Mouse (Mus musculus) activated CD4-positive, CD25-positive, alpha-beta regulatory T cell, adult 4 months (primary cell): ENCODE measurements around the gene Tanc1. TPM values are rescaled to one million over a fixed set of nuclear protein-coding genes. Genes with fewer than 3 reads are reported as not detected.
"Not testable (repeated sequence)": the region's sequence is repeated elsewhere in the genome, so short reads cannot be mapped to it uniquely, and the experiment has no call there.

ENCODE experiments used
- ATAC-seq: one replicate; pipeline ENCODE4 v1.8.0; 2017
- polyA plus RNA-seq, 2 experiments: library from polyadenylated mRNA; unstranded; fragments of 100-300 nt; shearing (Covaris generic); gene quantifications; one replicate each; pipeline ENCODE4 v1.2.1; 2017

Gene Tanc1
- 1 to 10 TPM; 7.2 to 8.7 TPM for polyA plus RNA-seq

- peak; percentile 90 for ATAC-seq
Measured at GRCm38 (mm10) chr2:59611831-59612732, at the start of gene Tanc1. Gene Tanc1 (plus strand): TSS chr2:59612042.

DNA sequence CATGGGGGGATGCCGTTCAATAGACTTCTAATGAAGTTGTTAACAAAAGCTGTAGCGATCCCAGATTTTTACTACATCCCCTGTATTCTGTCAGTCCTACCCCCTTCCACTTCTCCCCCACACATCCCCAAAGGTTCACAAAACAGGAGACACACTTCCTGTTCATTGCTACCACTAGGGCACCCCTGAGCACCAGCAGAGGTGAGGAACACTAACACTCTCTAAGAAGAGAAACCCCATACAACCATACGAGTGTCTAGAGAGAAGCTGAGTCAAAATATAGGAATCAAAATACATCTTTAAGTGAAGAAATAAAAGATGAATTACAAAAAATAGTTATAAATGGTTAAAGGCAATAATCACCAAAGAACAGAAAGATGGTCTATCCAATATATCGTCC is 49.6 kb upstream of the Tanc1 start:
- no peak for ATAC-seq

GRCm38 (mm10) chr2:59562696-59563095 is 49.1 kb upstream of the Tanc1 start:
- ATAC-seq, result no peak

DNA sequence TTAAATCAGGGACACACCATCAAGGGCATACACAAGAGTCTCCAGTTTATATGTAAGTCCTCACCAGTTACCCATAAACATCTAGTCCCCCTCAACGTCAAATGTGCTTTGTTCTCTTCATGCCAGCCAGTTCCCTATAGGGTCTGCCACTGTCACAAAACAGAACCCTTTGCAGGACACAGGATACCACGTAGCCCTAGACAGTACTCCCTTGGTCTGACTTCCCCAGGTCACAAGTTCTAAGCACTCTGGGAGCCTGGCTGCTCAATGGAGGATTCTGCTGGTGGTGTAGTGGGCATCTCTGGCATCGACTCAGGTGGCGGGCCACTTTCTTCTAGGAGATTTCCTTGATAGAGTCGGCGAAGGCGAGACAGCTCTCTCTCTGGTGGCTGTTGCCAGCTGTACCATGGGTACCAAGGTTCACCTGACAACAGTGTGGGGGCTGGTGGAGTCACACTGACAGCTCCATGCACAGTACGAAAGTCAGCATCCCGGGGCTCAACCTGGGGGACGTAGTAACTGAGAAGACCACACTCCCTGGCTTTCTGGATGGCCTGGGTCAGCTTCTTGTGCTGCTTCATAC is 47.7 kb upstream of the Tanc1 start:
- not testable (repeated sequence) for ATAC-seq

DNA sequence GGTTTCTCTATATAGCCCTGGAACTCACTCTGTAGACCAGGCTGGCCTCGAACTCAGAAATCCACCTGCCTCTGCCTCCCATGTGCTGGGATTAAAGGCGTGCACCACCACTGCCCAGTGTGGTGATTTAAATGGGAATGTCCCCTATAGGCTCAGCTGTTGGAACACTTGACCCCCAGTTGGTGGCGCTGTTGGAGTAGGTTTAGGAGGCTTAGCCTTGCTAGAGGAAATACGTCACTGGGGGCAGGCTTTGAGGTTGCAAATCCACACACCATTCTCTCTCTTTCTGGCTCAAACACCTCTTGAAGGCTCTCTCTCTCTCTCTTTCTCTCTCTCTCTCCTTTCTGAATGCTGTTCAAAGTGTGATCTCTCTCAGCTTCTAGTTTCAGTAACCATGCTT is 46.9 kb upstream of the Tanc1 start:
- no peak for ATAC-seq

DNA sequence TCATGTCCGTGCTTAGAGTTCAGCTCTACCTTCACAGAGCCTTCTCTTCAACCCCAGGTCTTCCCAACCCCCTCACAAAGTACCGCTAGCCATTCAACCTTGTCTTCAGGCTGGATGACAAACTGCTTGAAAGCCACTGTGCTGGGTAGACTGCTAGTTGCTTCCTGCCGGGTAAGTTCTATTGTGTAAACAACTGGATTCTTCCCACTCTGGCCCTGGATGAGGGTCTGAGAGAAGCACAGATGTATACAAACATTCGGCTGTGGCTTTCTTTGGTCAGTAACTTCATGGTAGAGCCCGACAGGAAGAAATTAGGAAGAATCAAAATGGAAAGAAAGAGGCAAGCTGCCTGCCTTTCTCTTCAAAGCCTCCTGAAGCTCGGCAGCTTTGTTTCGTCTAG is 30.9 kb upstream of the Tanc1 start:
- ATAC-seq, result no peak

DNA sequence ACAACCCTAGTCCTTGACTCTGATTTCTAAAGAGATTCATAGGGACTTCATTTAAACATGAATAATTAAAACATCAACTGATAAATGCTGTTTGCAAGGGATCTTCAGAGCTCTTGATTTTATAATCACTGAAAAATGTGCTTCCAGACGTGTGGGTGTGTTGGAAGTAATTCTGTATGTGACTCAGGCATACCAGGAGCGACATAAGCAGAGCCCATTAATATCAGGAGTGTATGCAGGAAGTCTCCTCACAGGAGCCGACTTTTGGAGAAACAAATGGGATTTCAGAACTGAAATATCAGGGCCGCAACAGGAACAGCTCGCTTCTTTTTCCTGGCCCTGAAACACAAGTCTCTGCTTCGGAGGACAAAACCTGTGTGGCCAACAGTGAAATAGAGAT is 27.9 kb upstream of the Tanc1 start:
- no peak for ATAC-seq

DNA sequence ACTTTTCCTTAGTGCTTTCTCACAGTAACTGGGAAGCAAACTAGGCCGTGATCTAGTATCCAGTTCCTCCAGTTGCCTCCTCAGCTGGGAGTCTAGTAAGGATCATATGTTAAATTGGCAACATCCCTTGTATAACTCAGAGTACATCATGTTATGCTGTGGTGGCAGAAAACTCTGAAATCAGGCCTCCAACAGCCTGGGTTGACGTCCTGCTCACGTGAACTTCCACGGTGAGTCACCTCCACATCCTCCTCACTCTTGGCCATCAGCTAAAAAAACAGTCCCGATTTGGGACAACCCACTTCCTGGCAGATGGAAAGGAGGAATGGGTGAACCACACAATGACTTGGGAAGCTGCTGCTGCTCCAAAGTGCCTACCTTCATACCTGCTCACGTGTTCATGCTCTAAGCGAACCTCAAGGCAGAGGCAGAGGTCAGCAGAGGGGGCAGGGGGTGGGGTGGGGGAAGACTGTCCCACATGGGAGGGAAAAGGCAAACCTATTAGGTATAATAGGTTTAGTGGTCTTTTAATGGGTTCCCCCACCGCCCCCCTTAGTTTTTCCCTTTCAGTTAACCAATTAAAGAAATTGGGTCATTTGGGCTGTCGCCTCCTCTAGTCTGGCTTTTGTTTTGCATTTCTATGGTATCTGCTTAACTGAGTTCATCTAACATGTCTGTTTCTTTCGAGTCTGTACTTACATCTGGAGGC is 24.3 kb upstream of the Tanc1 start:
- ATAC-seq, result no peak

DNA sequence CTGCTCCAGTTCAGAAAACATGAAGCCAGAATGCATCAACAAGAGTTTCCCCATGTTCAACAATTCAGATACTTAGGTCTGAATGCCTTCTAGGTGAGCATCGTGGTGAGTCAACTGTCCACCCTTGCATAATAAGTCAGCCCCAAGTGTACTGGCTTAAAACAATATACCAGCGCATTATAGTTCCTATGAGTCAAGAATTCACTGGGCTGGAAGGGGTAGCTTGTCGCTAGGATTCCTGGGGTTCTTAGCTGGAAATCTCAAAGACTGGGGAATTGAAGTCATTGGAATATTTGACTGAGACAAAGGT is 23.8 kb upstream of the Tanc1 start:
- ATAC-seq, result no peak

GRCm38 (mm10) chr2:59593341-59593902 is 18.4 kb upstream of the Tanc1 start:
- ATAC-seq, result no peak

DNA sequence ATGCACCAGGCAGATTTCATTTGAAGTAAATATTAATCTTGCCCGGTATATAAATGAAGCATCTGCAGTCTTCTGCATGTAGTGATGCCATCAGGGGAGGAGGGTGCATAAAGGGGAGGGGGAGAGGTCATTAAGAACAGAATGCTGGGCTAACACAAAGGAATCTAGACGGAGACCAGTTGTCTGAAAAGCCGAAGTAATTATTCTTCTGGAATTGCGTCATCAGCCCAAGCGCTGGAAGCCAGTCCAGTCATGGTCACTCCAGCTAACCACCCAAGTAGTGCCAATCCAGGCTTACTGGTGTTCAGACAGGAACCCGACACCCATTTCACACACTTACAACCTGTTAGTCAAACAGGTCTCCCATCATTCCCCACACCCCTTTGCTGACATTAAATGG is 17.7 kb upstream of the Tanc1 start:
- ATAC-seq, result no peak

DNA sequence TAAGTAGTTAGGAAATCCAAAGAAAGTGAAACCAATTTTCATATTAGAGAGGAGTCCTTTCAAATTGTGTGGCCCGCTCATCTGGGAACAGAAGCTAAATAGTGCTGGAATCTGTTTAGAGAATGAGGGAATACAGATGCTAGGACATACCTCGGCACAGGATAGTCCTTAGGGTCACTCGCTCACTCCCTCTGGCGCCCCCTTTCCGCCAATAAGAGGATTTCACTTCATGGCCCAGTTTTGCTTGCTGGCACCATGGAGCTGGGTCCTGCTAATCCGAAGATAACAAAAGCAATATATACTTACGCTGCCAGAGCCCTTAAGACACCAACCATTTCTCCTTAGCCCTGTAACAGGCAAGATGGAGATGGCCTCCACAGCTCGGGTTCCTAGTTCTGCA is 15.3 kb upstream of the Tanc1 start:
- ATAC-seq, result no peak

DNA sequence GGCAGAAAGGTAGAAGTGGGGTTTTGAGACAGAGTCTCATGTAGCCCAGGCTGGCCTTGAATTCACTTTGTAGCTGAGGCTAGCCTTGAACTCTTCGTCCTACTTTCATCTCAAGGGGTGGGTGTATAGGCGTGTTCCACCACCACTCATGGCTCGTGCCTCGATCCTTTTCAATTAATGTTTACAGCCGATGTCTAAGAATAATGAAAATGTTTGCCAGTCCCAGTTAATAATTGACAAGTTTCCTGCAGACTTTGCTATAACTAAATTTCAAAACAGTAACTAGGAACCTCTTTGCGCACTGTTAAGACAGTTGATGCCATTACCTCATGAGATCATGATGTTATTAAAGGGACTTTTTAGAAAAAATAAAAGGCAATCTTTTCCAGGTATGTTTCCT is 13.6 kb upstream of the Tanc1 start:
- no peak for ATAC-seq

DNA sequence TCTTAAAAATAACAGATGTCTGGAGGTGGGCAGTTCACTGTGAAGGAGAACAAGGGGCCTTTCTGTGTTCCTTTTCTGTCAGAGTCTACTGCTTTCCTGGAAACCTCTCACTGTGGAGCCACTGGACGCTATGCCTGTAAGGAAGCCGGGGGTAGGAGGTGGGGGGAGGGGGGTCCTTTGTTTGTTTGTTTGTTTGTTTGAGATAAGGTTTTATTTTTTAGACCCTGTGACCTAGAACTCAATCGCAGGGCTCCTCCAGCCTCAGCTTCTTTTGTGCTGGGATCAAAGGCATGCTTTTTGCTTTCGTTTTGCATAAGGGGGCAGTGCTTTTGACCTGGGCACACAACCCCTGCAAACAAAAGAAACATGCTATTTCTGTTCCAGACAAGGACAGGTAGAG is 12.9 kb upstream of the Tanc1 start:
- no peak for ATAC-seq

DNA sequence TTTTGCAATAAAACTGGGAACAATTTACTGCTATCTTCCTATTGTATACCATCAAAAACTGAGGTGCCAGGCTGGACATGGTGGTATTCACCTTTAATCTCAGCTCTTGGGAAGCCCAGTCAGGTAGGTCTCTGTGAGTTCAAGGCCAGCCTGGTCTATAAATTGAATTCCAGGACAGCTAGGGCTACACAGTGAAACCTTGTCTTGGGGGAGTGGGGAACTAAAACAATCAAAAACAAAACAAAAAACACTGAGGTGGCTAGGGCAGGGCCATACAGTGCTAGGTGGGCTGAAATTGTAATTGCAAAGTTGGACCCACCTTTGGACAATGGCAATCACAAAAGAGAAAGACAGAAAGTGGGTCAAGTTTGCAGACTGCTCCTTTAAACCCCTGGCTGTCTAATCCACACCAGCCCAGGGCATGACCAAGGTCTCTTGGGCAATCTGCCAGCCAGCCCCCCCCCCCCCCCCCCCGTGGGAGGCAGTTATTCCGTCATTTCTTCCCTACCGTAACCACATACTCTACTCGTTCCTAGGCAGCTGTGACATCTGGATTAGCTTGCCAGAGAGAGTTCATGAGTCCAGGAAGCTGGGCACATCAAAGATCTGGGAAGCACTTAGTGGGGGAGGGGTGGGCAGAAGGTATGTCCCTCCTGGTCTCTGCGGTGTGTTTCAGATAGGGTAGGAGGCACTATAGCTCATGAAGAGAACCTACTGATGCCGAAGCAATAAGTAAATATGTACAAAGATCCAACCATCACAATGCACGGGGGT is 12.3 kb upstream of the Tanc1 start:
- no peak for ATAC-seq

- ATAC-seq, result no peak
Measured at GRCm38 (mm10) chr2:59600123-59600840, 11.6 kb upstream of the Tanc1 start.

DNA sequence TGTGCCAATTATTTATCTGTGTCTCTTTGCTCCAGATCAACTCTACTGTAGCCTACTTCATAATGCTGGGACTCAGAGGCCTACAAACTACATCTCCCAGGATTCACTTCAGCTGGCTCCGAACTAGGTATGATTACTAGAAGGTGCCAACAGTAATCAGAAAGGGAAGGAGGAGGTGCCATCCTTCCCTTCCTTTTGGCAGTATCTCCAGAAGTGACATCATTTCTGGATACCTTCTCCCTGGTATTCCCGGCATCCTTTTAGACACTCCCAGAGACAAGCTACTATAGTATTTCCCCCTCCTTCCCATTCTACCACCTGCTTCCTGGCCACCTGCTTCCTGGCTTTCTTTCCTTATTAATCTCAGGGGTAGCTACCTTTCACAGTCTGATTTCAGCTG is 10.9 kb upstream of the Tanc1 start:
- no peak for ATAC-seq

DNA sequence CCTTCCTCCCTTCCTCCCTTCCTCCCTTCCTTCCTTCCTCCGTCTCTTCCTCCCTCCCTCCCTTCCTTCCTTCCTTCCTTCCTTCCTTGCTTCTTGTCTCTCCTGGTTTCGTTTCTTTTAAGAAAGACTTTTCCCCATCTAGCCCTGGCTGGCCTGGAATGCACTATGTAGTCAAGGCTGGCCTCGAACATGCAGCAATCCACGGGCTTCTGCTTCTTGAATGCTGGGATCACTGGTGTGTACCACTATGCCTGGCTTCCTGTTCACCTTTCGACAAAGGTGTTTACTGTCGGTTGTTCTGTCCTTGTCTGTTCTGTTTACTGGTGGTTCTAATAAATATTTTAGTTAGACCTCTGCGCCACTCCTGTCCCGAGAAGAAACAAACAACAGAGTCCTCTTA is 10.4 kb upstream of the Tanc1 start:
- no peak for ATAC-seq

DNA sequence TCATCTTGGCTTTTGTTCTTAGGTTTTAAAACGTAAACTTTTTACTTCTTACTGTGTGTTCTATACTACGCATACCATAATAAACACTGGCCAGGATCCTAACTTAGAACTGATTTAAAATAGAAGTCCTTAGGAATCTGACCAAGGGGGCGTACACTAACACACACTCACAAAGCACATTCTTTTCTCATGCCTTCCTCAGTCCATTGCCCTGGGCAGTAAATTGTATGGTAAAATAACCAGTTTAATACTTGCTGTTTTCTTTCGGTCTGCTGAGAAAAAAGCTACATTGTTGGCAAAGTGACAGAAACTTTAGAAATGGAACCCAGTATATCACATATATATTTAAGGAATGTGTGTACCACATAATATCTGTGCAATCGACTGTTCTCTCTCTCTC is 2.9 kb upstream of the Tanc1 start:
- no peak for ATAC-seq

- ATAC-seq, result no peak
Measured at GRCm38 (mm10) chr2:59611216-59611810, 529 bp upstream of the Tanc1 start.

GRCm38 (mm10) chr2:59612733-59613473 is 1.1 kb downstream of the Tanc1 start:
- peak; percentile 29 for ATAC-seq
